Mouse (Mus musculus) intestine, embryonic 14.5 days (tissue): ENCODE results near the gene Prss8. TPM values are rescaled to one million over a fixed set of nuclear protein-coding genes. Genes with fewer than 3 reads are reported as not detected.
"Not testable (repeated sequence)": the region's sequence is repeated elsewhere in the genome, so short reads cannot be mapped to it uniquely, and the experiment has no call there.

Experiments
- ATAC-seq: fragments of 200-750 bp; cut with Nextera tagmentation; replicated peaks from 2 replicates; pipeline ENCODE4 v1.8.0; 2017; ENCODE audit warnings: low read depth, moderate number of reproducible peaks, moderate TSS enrichment, moderate library complexity; ENCODE audit not compliant: low FRiP score, low TSS enrichment
- DNase-seq: peaks from one replicate; pipeline ENCODE4 v3.0.0-alpha.2; 2018; ENCODE audit warnings: low spot score
- H3K27ac ChIP-seq: fragments of 300-500 bp; sonication (generic); 2 replicates; pipeline ENCODE4 v1.5.1; 2014; ENCODE audit warnings: low read depth, mild to moderate bottlenecking, control low read depth
- H3K27me3 ChIP-seq: fragments of 300-500 bp; sonication (generic); replicated peaks from 2 replicates; pipeline ENCODE4 v1.6.1; 2014; ENCODE audit warnings: low read length, control low read depth; ENCODE audit not compliant: control insufficient read depth, insufficient read depth
- H3K36me3 ChIP-seq: fragments of 300-500 bp; sonication (generic); 2 replicates; pipeline ENCODE4 v1.6.1; 2014; ENCODE audit warnings: low read length, control low read depth; ENCODE audit not compliant: control insufficient read depth, insufficient read depth
- H3K4me1 ChIP-seq: fragments of 300-500 bp; sonication (generic); replicated peaks from 2 replicates; pipeline ENCODE4 v1.6.1; 2014; ENCODE audit warnings: low read length, control low read depth, mixed read lengths; ENCODE audit not compliant: control insufficient read depth, insufficient read depth
- H3K4me2 ChIP-seq: fragments of 300-500 bp; sonication (generic); 2 replicates; pipeline ENCODE4 v1.6.1; 2014; ENCODE audit warnings: low read length
- H3K4me3 ChIP-seq: fragments of 300-500 bp; sonication (generic); 2 replicates; pipeline ENCODE4 v1.5.1; 2014; ENCODE audit warnings: low read depth, low read length, control low read depth, mixed read lengths
- H3K9ac ChIP-seq: fragments of 300-500 bp; sonication (generic); 2 replicates; pipeline ENCODE4 v1.6.1; 2014; ENCODE audit warnings: mild to moderate bottlenecking, low read length
- H3K9me3 ChIP-seq: fragments of 300-500 bp; sonication (generic); 2 replicates; pipeline ENCODE4 v1.6.1; 2016; ENCODE audit warnings: low read length, control low read depth; ENCODE audit not compliant: control insufficient read depth
- whole genome bisulfite sequencing: fragments of 180-500 bp; shearing (Covaris S2); extraction: QIAGEN DNeasy Blood & Tissue Kit; methylation state at CpG from one replicate; pipeline ENCODE4 v1.1.7; 2014; 5-methylcytosine and 5-hydroxymethylcytosine counted together
- polyA plus RNA-seq: library from polyadenylated mRNA; unstranded; fragments of >200 nt; fragmentation: Nextera tagmentation; extraction: Ambion mirVana; gene quantifications from 2 replicates; pipeline ENCODE4 v1.2.1, GENCODE M21; 2014

The Prss8 gene
- polyA plus RNA-seq, 1 experiment from 2014 or later = 41.6 TPM

DNA sequence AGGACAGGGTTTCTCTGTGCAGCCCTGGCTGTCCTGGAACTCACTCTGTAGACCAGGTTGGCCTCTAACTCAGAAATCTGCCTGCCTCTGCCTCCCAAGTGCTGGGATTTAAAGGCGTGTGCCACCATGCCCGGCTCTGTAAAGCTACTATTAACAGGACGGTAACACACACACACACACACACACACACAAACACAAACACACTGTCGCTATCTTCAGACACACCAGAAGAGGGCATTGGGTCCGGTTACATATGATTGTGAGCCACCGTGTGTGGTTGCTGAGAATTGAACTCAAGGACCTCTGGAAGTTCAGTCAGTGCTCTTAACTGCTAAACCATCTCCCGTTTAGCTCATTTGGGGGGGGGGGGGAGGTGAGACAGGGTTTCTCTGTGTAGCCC is 34.0 kb downstream of the Prss8 start:
- H3K9ac ChIP-seq, H3K9me3 ChIP-seq, DNase-seq, H3K4me1 ChIP-seq, ATAC-seq, H3K27me3 ChIP-seq: not testable (repeated sequence)
- WGBS = 66% methylated on average over 7 of the region's 7 CpGs
- peak overlapping the region; percentile 84 for H3K4me2 ChIP-seq
- peak overlapping the region; percentile 67 for H3K4me3 ChIP-seq
- peaks cover 11% of the 10 kb centered on the region for H3K36me3 ChIP-seq
- 0 out of 2 replicates have a peak overlapping the region, but pooled peaks have one; percentile 74 for H3K27ac ChIP-seq

- ATAC-seq = peak; percentile 95
These were observed 34.5 kb downstream of the Prss8 start, which contains the start of the genes Gm21974 and Vkorc1 for GRCm38 (mm10) chr7:127895442-127895841. Gene Gm21974, minus strand, starts transcription at chr7:127895454. Gene Vkorc1, minus strand, starts transcription at chr7:127895617.

DNA sequence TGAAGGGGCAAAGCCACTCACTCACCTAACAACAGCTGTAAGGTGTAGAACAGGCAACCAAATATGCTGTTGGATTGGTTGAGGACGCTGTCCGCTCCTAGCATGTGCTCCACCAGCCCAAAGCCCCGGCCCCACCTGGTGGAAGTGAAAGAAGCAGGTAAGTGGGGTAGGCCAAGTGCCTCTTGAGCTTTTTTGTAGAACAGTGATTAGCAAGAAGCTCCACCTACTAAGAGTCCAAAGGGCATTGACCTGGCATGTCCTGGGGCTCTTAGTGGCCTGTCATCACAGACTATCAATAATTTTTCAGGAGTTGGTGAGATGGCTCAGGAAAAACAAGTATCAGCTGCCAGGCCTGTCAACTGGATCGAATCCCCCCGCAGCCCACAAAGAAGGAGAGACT is 35.4 kb downstream of the Prss8 start:
- WGBS = 73% methylated on average over 5 of the region's 5 CpGs
- ATAC-seq = no peak

More at GRCm38 (mm10) chr7:127895442-127895841, 34.5 kb downstream of the Prss8 start, which contains the start of the genes Gm21974 and Vkorc1:
- under 1% methylated on average over 26 of the region's 26 CpGs for whole genome bisulfite sequencing
- peaks cover 11% of the 10 kb centered on the region for H3K36me3 ChIP-seq
- H3K27ac ChIP-seq = peak within 1 kb of the TSS; percentile 74
- peaks cover 8% of the 10 kb centered on the region for H3K4me1 ChIP-seq
- peak within 1 kb of the TSS; percentile 65 for H3K9ac ChIP-seq
- DNase-seq = peak; percentile 93
- peak within 1 kb of the TSS; percentile 67 for H3K4me3 ChIP-seq
- H3K4me2 ChIP-seq = peak within 1 kb of the TSS; percentile 84
- no peaks in the 10 kb centered on the region for H3K9me3 ChIP-seq
- H3K27me3 ChIP-seq = no peaks in the 10 kb centered on the region

GRCm38 (mm10) chr7:127890798-127891197 is 39.1 kb downstream of the Prss8 start, which contains the start of gene Prss53:
Gene Prss53, minus strand, starts transcription at chr7:127890970.
- Histone ChIP-seq H3K27ac (no peak within 1 kb of the TSS), H3K27me3 (no peaks in the 10 kb centered on the region), H3K4me3 (no peak within 1 kb of the TSS), H3K36me3 (peaks cover 57% of the 10 kb centered on the region), H3K9ac (no peak within 1 kb of the TSS), H3K4me1 (peaks cover 8% of the 10 kb centered on the region), H3K4me2 (no peak within 1 kb of the TSS), H3K9me3 (no peaks in the 10 kb centered on the region)
- no peak for DNase-seq
- WGBS = 24% methylated on average over 4 of the region's 4 CpGs
- no peak for ATAC-seq

More for the DNA sequence above, 35.4 kb downstream of the Prss8 start:
- Histone ChIP-seq H3K4me2 (peak overlapping the region; percentile 84), H3K4me3 (peak overlapping the region; percentile 67), H3K9ac (peak overlapping the region; percentile 65), H3K9me3 (no peaks in the 10 kb centered on the region), H3K36me3 (peaks cover 20% of the 10 kb centered on the region), H3K27me3 (no peaks in the 10 kb centered on the region), H3K4me1 (peaks cover 8% of the 10 kb centered on the region), H3K27ac (0 out of 2 replicates have a peak overlapping the region, but pooled peaks have one; percentile 74)
- no peak for DNase-seq

- Histone ChIP-seq H3K4me3 (no peak overlapping the region), H3K9me3 (no peaks in the 10 kb centered on the region), H3K27me3 (no peaks in the 10 kb centered on the region), H3K27ac (no peak overlapping the region), H3K4me1 (peaks cover 4% of the 10 kb centered on the region; the same call in 1 of the 2 replicates), H3K36me3 (peaks cover 77% of the 10 kb centered on the region), H3K9ac (no peak overlapping the region), H3K4me2 (no peak overlapping the region)
- 70% methylated on average over 3 of the region's 3 CpGs for WGBS
- ATAC-seq (no peak), DNase-seq (no peak)
These were observed 41.1 kb downstream of the Prss8 start for GRCm38 (mm10) chr7:127888821-127889220.

- Histone ChIP-seq H3K27ac (no peak overlapping the region), H3K4me3 (no peak overlapping the region), H3K4me2 (no peak overlapping the region), H3K27me3 (no peaks in the 10 kb centered on the region), H3K9me3 (no peaks in the 10 kb centered on the region), H3K9ac (no peak overlapping the region), H3K36me3 (peaks cover 82% of the 10 kb centered on the region), H3K4me1 (peaks cover 11% of the 10 kb centered on the region; the same call in 1 of the 2 replicates)
- no peak for DNase-seq
- ATAC-seq = no peak
- WGBS = 72% methylated on average over 3 of the region's 3 CpGs
These were observed 42.1 kb downstream of the Prss8 start for GRCm38 (mm10) chr7:127887781-127888180.

DNA sequence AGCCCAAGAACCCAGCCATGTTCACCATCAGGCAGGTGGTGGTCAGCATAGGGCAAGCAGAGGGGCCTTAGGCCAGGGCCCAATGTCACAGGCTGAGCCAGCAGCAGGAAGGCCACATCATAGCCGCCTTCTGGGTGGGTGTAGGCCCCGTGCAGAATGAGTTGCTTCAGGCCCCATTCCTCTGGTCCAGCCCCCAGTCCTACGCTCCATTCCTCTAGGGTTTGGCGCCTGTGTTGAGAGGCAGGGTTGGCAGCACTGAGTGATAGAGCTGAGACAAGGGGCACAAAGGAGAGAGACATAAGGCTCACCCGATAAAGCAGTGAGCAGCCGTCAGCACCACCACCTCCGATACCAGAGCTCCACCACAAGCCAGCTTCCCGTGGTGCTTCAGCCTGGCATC is 42.7 kb downstream of the Prss8 start:
- H3K27me3 ChIP-seq = no peaks in the 10 kb centered on the region
- H3K4me1 ChIP-seq = peaks cover 11% of the 10 kb centered on the region; the same call in 1 of the 2 replicates
- H3K4me2 ChIP-seq = no peak overlapping the region
- no peak for DNase-seq
- 83% methylated on average over 8 of the region's 8 CpGs for WGBS
- peaks cover 82% of the 10 kb centered on the region for H3K36me3 ChIP-seq
- H3K4me3 ChIP-seq = no peak overlapping the region
- no peak overlapping the region for H3K9ac ChIP-seq
- H3K9me3 ChIP-seq = no peaks in the 10 kb centered on the region
- H3K27ac ChIP-seq = no peak overlapping the region
- ATAC-seq = no peak

- H3K4me1 ChIP-seq = peaks cover 11% of the 10 kb centered on the region; the same call in 1 of the 2 replicates
- no peaks in the 10 kb centered on the region for H3K9me3 ChIP-seq
- ATAC-seq (no peak), DNase-seq (no peak)
- peaks cover 88% of the 10 kb centered on the region for H3K36me3 ChIP-seq
- no peak overlapping the region for H3K4me2 ChIP-seq
- H3K9ac ChIP-seq = no peak overlapping the region
- H3K27me3 ChIP-seq = no peaks in the 10 kb centered on the region
- H3K27ac ChIP-seq = no peak overlapping the region
- H3K4me3 ChIP-seq = no peak overlapping the region
- 89% methylated on average over 6 of the region's 6 CpGs for WGBS
These were observed 43.4 kb downstream of the Prss8 start for GRCm38 (mm10) chr7:127886551-127886950.

DNA sequence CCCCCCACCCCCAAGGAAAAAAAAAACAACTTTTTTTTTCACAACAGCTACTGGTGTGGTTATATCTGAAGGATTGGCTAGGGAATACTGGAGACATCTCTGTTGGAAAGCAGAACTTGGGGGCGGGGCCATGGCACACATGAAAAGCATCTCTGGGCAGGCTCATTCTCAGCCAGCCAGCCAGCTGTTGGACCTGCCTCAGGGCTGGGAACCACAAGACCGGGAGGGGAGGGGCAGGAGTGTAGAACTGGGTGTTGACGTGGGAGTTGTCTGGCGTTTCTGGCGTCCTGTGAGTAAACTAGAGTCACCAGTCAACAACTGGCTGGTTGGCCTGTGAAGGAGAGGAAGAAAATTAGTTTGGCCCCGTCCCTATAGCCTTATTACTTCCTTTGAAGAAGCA is 44.0 kb downstream of the Prss8 start:
- Histone ChIP-seq H3K36me3 (peaks cover 94% of the 10 kb centered on the region), H3K4me3 (no peak overlapping the region), H3K4me1 (peaks cover 11% of the 10 kb centered on the region; the same call in 1 of the 2 replicates), H3K4me2 (no peak overlapping the region), H3K9ac (0 out of 2 replicates have a peak overlapping the region, but pooled peaks have one; percentile 1), H3K9me3 (no peaks in the 10 kb centered on the region), H3K27me3 (no peaks in the 10 kb centered on the region), H3K27ac (no peak overlapping the region)
- DNase-seq (no peak), ATAC-seq (no peak)
- 55% methylated on average over 6 of the region's 6 CpGs for WGBS
